Mouse (Mus musculus) brain, embryonic 14.5 days (tissue): Measurements from ENCODE around the gene Notch1. TPM values are rescaled to one million over a fixed set of nuclear protein-coding genes. Genes with fewer than 3 reads are reported as not detected.

Source experiments
- DNase-seq: peaks from one replicate; pipeline ENCODE4 v3.0.0-alpha.2; 2011; ENCODE audit warnings: low read depth
- CTCF ChIP-seq: fragments of 200-500 bp; IDR thresholded peaks from 2 replicates; pipeline ENCODE4 v1.5.1; 2012; ENCODE audit warnings: inconsistent platforms, mild to moderate bottlenecking, moderate library complexity, borderline replicate concordance; ENCODE audit not compliant: insufficient read depth, insufficient read length; ENCODE audit errors: extremely low read depth
- POLR2A ChIP-seq: fragments of 200-500 bp; IDR thresholded peaks from 2 replicates; pipeline ENCODE4 v1.6.1; 2012; ENCODE audit warnings: mild to moderate bottlenecking, inconsistent platforms, borderline replicate concordance; ENCODE audit not compliant: poor library complexity, insufficient read depth, insufficient read length, severe bottlenecking; ENCODE audit errors: extremely low read depth
- polyA plus RNA-seq: library from polyadenylated mRNA; depleted of rRNA; stranded (reverse); fragments of >200 nt; gene quantifications from 2 replicates; pipeline ENCODE4 v1.2.3, GENCODE M21; 2012

Notch1 gene
- polyA plus RNA-seq, 1 experiment = 42.4 TPM

DNA sequence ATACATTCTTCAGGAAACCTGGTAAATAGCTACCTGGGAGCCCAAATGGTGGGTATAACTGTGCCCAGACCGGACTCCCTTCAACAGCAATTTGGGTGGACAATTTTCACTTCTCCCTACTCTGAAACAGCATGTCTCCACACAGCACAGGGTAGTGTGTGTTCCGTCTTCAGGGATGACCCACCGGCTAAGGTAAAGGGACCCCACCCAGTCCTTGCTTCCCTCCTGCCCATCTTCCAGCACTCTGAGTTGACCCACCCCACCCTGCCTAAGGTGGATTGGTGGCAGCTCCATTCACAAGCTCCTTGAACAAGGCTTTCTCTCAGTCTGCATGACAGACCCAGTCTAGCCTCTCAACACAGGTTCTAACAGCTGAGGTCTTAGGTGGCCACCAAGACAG is 33.6 kb downstream of the Notch1 start:
- DNase-seq = no peak
- no peak for TF ChIP-seq CTCF
- TF ChIP-seq POLR2A = no peak

DNA sequence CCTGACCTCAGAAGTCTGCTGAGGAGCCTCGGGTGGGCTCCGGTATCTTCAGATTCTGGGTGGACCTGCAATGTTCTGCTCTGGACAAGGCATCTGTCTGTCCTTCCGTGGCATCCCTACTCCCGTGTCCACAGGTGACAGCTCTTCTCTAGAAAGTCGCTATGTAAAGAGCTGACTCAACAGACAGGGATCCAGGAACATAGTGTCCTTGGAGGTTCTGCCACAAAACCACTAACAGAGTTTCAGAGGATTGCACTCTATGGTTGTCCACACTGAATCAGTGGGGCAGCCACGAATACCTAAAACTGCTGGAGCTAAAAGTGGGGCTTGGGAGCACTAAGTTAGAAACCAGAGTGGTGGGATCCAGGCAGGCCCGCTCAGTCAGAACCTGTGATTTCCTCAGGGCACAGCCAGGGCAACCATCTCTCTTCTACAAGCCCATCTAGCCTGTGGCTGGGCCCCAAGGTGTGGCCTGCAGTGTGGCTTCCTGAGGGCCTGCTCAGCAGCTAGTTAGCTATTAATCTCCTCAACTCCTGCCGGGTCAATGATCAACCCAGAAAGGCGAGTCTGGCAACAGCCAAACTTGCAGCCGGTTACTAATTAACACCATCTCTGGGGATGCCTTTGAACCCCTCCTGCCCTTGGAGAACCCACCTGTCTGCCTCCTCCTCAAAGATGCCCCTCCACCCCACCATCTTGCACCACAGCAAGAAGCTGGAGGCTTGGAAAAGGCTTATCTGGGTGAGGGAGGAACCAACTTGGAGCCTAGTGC is 34.6 kb downstream of the Notch1 start:
- no peak for DNase-seq
- TF ChIP-seq POLR2A = no peak
- TF ChIP-seq CTCF = no peak

DNA sequence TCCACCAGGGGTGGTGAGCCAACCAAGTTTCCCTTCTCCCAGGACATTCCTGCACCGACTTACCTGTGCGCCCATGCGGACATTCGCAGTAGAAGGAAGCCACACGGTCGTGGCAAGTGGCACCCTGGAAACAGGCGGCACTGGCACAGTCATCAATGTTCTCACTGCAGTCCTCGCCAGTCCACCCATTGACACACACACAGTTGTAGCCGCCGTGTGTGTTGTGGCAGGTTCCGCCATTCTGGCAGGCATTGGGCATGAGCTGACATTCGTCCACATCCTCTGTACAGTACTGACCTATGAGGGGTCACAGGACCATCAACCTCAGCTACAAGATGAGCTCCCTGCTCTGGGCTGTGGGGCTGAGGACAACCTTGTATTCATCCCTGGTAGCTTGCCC is 35.6 kb downstream of the Notch1 start:
- TF ChIP-seq CTCF (no peak), POLR2A (no peak)
- no peak for DNase-seq

DNA sequence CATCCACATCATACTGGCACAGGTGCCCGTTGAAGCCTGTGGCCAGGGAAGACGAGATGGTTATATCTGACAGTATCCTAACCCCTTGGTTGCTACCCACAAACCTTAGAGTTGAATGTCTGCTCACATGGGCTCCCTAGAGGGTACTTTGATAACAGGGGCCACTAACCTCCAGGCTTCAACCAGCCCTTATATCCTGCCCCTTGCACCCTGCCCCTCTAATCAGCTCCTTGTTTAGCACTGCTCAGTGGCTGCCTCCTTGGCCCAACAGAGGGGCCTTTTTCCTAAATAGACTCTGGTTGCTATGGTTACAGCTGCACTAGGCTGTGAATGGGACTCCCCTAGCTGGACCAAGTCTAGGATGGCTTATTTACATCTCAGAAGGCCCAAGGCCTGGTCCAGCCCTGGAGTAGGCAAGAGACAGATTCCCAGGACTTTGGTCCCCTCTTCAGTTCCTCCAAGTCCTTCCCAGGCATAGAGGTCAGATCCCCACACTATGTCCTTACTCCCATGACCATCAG is 37.7 kb downstream of the Notch1 start:
- DNase-seq = peak; percentile 89
- TF ChIP-seq POLR2A = no peak
- TF ChIP-seq CTCF = no peak

DNA sequence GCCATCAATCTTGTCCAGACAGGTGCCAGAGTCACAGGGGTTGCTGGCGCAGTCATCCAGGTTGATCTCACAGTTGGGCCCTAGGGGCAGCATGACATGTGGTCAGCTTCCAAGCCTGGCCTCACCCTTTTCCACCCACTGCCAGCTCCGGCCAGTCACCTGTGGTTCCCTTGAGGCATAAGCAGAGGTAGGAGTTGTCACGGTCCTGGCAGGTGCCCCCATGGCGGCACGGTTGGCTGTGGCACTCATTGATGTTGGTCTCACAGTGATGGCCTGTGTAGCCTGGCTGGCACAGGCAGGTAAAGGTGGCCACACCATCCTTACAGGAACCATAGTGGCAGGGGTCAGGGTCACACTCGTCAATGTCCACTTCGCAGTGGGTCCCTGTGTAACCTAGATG is 38.6 kb downstream of the Notch1 start:
- DNase-seq = no peak
- TF ChIP-seq POLR2A (no peak), CTCF (no peak)

DNA sequence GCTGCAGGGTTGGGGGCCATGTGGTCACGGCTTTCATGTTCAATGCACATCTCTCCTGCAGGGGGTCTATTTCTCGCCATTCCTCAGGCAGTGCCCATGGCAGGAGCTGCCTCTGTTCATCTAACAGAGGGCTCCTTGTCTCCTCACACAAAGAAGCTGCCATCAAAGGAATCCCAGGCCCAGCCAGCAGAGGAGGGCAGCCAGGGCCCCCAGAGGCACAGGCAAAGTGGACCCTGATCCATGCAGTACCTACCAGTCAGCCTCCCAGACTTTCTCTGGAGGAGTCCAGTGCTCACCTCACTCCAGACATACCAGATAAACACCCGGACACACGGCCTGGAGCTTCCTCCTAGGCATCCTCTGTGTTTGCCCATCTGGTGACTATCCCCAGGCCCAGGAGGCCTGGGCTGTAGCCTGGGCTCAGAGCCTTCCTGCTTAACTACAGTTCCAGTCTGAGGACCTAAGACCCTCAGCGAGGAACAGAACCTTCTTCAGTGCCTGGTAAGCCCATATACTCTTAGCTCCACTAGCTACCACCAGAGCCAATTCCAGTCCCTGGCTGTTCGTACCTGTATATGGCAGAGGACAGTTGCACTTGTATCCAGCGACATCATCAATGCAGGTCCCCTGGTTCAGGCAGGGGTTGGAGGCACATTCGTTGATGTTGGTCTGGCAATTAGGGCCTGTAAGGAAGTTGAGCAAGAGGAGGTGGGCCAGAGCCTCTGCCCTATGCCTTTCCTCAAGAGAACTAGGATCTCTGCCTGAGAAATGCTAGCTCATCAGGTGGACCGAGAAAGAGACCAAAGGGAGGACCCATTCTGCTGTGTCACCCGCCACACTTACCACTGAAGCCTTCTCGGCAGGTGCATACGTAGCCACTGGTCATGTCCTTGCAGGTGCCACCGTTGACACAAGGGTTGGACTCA is 40.7 kb downstream of the Notch1 start:
- peak; percentile 92 for DNase-seq

DNA sequence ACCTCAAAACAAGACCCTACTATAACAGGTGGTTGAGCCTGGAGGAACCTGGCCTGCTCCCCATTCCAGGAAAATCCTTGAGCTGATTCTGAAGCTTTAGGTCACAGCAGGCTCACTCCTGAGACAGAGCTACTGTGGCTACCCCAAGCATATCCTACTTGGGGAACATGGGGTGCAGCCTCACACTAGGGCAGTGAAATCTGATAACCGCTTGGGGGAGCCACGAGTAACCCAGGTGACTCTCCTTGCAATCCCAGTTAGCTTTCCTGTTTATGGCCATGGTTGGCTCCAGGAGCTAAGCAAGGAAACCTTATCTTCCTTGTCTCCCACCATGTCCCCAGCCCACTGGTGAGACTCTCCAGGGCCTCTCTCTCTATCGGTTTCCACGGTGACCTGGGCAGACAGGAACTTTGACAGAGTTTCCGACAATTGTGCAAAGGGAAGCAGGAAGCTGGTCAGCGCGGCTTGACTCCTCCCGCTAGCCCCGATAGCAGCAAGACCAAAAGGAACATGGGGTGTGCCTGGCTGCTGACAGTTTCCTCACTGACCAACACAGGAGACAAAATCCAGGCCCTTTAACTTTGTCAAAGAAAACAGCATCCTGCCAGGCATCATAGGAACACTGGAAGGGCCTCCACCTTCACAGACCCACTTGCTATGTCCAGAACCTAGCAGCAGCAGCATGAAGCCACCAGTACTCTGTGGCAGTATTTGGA is 41.5 kb downstream of the Notch1 start:
- DNase-seq = no peak
- no peak for TF ChIP-seq POLR2A
- peak; percentile 21; the same call in 1 of the 2 replicates for TF ChIP-seq CTCF

More for the DNA sequence above, 40.7 kb downstream of the Notch1 start:
- TF ChIP-seq POLR2A (no peak), CTCF (peak; percentile 18; the same call in 1 of the 2 replicates)

DNA sequence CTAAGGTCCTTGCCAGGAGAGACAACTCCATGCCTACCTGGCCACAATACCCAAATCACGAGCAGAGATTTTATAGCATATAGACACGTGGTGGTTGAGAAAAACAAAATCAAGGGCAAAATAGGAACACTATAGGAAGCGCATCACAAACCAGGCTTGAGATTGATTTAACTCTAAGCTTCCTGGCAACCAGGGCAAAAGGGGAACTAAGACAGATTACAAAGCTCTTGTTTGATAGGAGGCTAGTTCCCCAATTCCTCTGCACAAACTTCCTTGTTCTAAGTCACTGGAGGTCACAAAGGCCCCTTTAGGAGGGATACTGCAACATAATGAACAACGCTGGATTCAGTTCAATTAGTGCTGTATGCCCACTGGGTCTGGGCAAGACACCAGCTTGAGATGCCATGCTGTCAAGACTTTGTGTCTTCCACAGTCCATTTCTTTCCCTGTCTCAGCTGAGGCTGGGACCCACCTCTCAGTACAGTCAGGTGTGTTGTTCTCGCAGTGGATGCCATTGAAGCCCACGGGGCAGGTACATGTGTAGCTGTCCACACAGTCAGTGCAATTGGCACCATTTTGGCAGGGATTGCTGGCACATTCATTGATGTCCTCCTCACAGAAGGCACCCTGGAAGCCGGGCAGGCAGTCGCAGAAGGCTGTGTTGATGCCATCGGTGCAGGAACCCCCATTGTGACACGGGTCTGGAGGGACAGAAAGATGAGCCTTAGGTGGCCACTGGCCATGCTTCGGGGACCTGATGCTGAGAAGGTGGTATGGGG is 44.0 kb downstream of the Notch1 start:
- DNase-seq = no peak
- TF ChIP-seq POLR2A (no peak), CTCF (no peak)

DNA sequence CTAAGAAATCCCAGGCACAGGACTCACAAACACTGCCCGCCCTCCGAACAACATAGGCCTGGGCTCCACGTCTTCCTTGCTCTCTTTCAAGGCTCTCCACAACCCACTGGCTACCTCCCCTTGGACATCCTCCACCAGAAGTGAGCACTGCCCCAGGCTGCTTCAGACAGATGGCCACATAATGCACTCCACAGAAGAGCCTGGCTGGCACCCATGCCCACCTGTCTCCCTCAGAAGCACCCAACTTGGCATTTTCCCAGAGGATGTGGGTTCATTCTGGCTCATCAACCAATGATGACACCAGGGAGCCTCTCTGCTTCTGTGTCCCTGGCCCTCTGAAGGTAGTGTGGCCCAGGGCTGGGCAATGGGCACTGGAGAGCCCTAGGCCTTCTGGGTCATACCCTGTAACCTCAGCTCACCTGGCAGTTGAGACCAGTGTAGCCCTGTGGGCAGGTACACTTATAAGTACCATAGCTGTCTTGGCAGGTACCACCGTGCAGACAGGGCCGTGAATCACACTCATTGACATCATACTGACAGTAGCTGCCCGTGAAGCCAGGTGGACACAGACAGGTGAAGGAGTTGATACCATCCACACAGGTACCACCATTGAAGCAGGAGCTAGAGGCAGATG is 44.7 kb downstream of the Notch1 start:
- DNase-seq = peak; percentile 62
- TF ChIP-seq CTCF = no peak
- no peak for TF ChIP-seq POLR2A

DNA sequence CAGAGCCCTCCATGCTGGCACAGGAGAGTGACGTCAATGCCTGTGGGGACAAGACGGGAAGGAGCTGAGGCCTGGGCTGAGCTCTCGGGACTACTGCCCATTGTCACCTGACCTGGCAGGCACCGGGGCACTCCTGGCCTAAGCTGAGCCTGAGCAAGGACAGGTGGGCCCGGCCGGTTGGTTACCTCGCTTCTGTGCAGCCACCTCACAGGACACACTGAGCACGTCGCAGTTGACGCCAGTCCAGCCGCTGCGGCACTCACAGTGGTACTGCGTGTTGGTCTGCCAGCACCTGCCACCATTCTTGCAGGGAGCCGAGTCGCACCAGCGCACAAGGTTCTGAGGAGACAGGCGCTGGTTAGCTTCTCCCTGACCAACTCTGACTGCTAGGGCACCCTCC is 45.5 kb downstream of the Notch1 start:
- no peak for DNase-seq
- TF ChIP-seq POLR2A (no peak), CTCF (no peak)

DNA sequence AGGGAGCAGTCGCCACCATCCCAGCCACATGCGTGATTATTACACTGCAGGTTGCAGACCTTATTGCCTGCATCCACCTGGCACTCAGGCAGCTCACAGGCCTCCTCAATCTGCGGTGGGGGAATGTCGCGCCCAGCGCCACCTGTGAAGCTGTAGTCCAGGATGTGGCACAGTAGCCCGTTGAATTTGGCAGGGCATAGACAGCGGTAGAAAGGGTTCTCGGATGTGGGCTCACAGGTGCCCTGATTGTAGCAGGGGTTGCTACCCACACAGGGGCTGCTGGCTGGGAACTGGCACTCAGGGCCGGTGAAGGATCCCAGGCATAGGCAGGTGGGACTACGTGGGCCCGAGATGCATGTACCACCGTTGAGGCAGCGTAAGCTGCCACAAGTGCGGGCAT is 48.1 kb downstream of the Notch1 start:
- DNase-seq = no peak
- TF ChIP-seq POLR2A = no peak
- no peak for TF ChIP-seq CTCF

DNA sequence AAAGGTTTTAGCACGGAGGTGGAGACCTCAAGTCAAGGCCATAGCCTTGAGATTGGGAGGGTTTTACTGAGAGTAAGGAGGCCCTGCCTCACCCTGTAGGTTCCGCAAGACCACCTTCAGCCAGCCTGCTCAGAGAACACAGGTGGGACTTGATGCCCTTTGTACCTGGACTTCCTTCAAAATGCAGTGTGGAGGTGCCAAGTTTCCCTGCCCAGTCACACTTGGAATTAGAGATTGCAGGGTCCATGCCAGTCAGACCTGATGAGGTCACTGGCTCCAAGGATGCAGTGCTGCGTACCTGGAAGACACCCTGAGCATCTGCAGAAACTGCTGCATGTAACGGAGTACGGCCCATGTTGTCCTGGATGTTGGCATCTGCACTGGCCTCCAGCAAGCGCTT is 53.1 kb downstream of the Notch1 start:
- no peak for DNase-seq
- TF ChIP-seq POLR2A (no peak), CTCF (no peak)

DNA sequence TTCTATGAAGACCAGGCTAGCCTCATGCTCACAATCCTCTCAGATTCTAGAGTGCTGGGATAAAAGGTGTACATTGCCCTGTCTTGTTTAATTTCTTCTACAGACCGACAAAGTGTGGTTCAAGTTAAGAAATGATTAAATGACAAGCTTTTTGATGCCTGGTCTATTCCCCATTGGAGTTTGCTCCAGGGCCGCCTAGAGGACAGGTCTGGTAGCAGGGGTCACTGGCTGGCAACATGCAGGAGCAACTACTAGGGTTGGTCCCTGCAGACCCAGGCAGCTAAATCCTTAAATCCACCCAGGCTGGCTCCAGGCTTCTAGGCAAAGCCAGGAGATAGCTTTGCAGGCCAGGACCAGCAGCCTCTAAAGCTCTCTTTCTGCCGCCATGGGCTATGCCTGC is 53.5 kb downstream of the Notch1 start:
- DNase-seq = no peak

More for the DNA sequence above, 53.5 kb downstream of the Notch1 start:
- TF ChIP-seq POLR2A = no peak
- TF ChIP-seq CTCF = no peak
